Mouse (Mus musculus) hindbrain, embryonic 15.5 days (tissue): ENCODE measurements around the gene Fam171a1. TPM values are rescaled to one million over a fixed set of nuclear protein-coding genes. Genes with fewer than 3 reads are reported as not detected.
"Not testable (repeated sequence)": the region's sequence is repeated elsewhere in the genome, so short reads cannot be mapped to it uniquely, and the experiment has no call there.

Source experiments
- ATAC-seq: fragments of 200-750 bp; cut with Nextera tagmentation; 2 replicates; pipeline ENCODE4 v1.8.0; 2017; ENCODE audit warnings: low read depth, moderate number of reproducible peaks, moderate TSS enrichment; ENCODE audit not compliant: low FRiP score
- H3K27ac ChIP-seq: fragments of 300-500 bp; sonication (generic); replicated peaks from 2 replicates; pipeline ENCODE4 v1.5.1; 2015; ENCODE audit warnings: mild to moderate bottlenecking, inconsistent platforms
- H3K27me3 ChIP-seq: fragments of 300-500 bp; sonication (generic); 2 replicates; pipeline ENCODE4 v1.6.1; 2015; ENCODE audit warnings: control low read depth, inconsistent platforms
- H3K36me3 ChIP-seq: fragments of 300-500 bp; sonication (generic); 2 replicates; pipeline ENCODE4 v1.6.1; 2015; ENCODE audit warnings: control low read depth, inconsistent platforms
- H3K4me1 ChIP-seq: fragments of 300-500 bp; sonication (generic); replicated peaks from 2 replicates; pipeline ENCODE4 v1.6.1; 2015; ENCODE audit warnings: control low read depth, inconsistent platforms
- H3K4me2 ChIP-seq: fragments of 300-500 bp; sonication (generic); 2 replicates; pipeline ENCODE4 v1.6.1; 2015; ENCODE audit warnings: moderate library complexity, mild to moderate bottlenecking, inconsistent platforms
- H3K4me3 ChIP-seq: fragments of 300-500 bp; sonication (generic); 2 replicates; pipeline ENCODE4 v1.5.1; 2015; ENCODE audit warnings: mild to moderate bottlenecking, inconsistent platforms
- H3K9ac ChIP-seq: fragments of 300-500 bp; sonication (generic); 2 replicates; pipeline ENCODE4 v1.6.1; 2015; ENCODE audit warnings: inconsistent platforms
- H3K9me3 ChIP-seq: fragments of 300-500 bp; sonication (generic); 2 replicates; pipeline ENCODE4 v1.6.1; 2016; ENCODE audit warnings: control low read depth, inconsistent platforms
- WGBS: fragments of 180-500 bp; shearing (Covaris S2); methylation state at CpG from one replicate; pipeline ENCODE4 v1.1.7; 2015; 5-methylcytosine and 5-hydroxymethylcytosine counted together
- polyA plus RNA-seq: library from polyadenylated mRNA; unstranded; fragments of >200 nt; fragmentation: Nextera tagmentation; extraction: Ambion mirVana; gene quantifications from 2 replicates; pipeline ENCODE4 v1.2.1, GENCODE M21; 2015

Gene Fam171a1
- polyA plus RNA-seq, 1 experiment from 2014 or later, result 49.5 TPM

GRCm38 (mm10) chr2:3180550-3180949 lies 66.5 kb downstream of the Fam171a1 start:
- no peaks in the 10 kb centered on the region for H3K9me3 ChIP-seq
- H3K9ac ChIP-seq, result no peak overlapping the region
- H3K4me1 ChIP-seq, result peaks cover 7% of the 10 kb centered on the region; the same call in 1 of the 2 replicates
- ATAC-seq, result no peak
- no peak overlapping the region for H3K27ac ChIP-seq
- H3K36me3 ChIP-seq, result peaks cover 4% of the 10 kb centered on the region; the same call in 1 of the 2 replicates
- H3K27me3 ChIP-seq, result no peaks in the 10 kb centered on the region
- WGBS, result 71% methylated on average over 4 of the region's 4 CpGs
- no peak overlapping the region for H3K4me2 ChIP-seq
- H3K4me3 ChIP-seq, result no peak overlapping the region

- Histone ChIP-seq H3K9me3 (no peaks in the 10 kb centered on the region), H3K4me3 (no peak overlapping the region), H3K27me3 (no peaks in the 10 kb centered on the region), H3K9ac (no peak overlapping the region), H3K27ac (no peak overlapping the region), H3K36me3 (peaks cover 12% of the 10 kb centered on the region; the same call in 1 of the 2 replicates), H3K4me2 (no peak overlapping the region), H3K4me1 (no peaks in the 10 kb centered on the region)
- 72% methylated on average over 5 of the region's 5 CpGs for WGBS
- ATAC-seq, result no peak
Measured at GRCm38 (mm10) chr2:3183656-3184055, 69.6 kb downstream of the Fam171a1 start.

- ATAC-seq, result no peak
- Histone ChIP-seq H3K4me1 (no peaks in the 10 kb centered on the region), H3K4me3 (no peak overlapping the region), H3K27me3 (no peaks in the 10 kb centered on the region), H3K9me3 (no peaks in the 10 kb centered on the region), H3K9ac (no peak overlapping the region), H3K36me3 (0 out of 2 replicates have a peak, but pooled peaks cover 9% of the 10 kb centered on the region), H3K27ac (no peak overlapping the region), H3K4me2 (no peak overlapping the region)
- 85% methylated on average over 5 of the region's 5 CpGs for WGBS
Measured at GRCm38 (mm10) chr2:3185335-3185734, 71.3 kb downstream of the Fam171a1 start.

GRCm38 (mm10) chr2:3188745-3189475 lies 74.9 kb downstream of the Fam171a1 start:
- no peak overlapping the region for H3K4me3 ChIP-seq
- H3K27me3 ChIP-seq, result no peaks in the 10 kb centered on the region
- no peak overlapping the region for H3K4me2 ChIP-seq
- peaks cover 13% of the 10 kb centered on the region for H3K36me3 ChIP-seq
- no peak overlapping the region for H3K27ac ChIP-seq
- ATAC-seq, result no peak
- H3K9me3 ChIP-seq, result no peaks in the 10 kb centered on the region
- H3K9ac ChIP-seq, result no peak overlapping the region
- WGBS, result 87% methylated on average over 10 of the region's 10 CpGs
- no peaks in the 10 kb centered on the region for H3K4me1 ChIP-seq

- Histone ChIP-seq H3K9ac (no peak overlapping the region), H3K4me2 (no peak overlapping the region), H3K4me3 (no peak overlapping the region), H3K36me3 (peaks cover 13% of the 10 kb centered on the region), H3K4me1 (no peaks in the 10 kb centered on the region), H3K9me3 (no peaks in the 10 kb centered on the region), H3K27me3 (no peaks in the 10 kb centered on the region), H3K27ac (no peak overlapping the region)
- 83% methylated on average over 6 of the region's 6 CpGs for WGBS
- ATAC-seq, result no peak
Measured at GRCm38 (mm10) chr2:3191149-3191548, 77.1 kb downstream of the Fam171a1 start.

GRCm38 (mm10) chr2:3195511-3195910 lies 81.5 kb downstream of the Fam171a1 start:
- 37% methylated on average over 5 of the region's 5 CpGs for WGBS
- H3K27me3 ChIP-seq, result no peaks in the 10 kb centered on the region
- no peak overlapping the region for H3K4me2 ChIP-seq
- H3K4me1 ChIP-seq, result no peaks in the 10 kb centered on the region; the same call in 1 of the 2 replicates
- H3K4me3 ChIP-seq, result no peak overlapping the region
- H3K9ac ChIP-seq, result no peak overlapping the region
- H3K27ac ChIP-seq, result no peak overlapping the region
- H3K9me3 ChIP-seq, result no peaks in the 10 kb centered on the region
- H3K36me3 ChIP-seq, result peaks cover 16% of the 10 kb centered on the region
- ATAC-seq, result no peak

GRCm38 (mm10) chr2:3200422-3200821 lies 86.4 kb downstream of the Fam171a1 start:
- H3K36me3 ChIP-seq, result peaks cover 14% of the 10 kb centered on the region
- 89% methylated on average over 4 of the region's 4 CpGs for WGBS

GRCm38 (mm10) chr2:3206975-3207642 lies 93.1 kb downstream of the Fam171a1 start:
- Histone ChIP-seq H3K4me3 (no peak overlapping the region), H3K4me2 (no peak overlapping the region), H3K4me1 (no peaks in the 10 kb centered on the region), H3K9ac (no peak overlapping the region), H3K9me3 (no peaks in the 10 kb centered on the region), H3K27ac (no peak overlapping the region), H3K27me3 (no peaks in the 10 kb centered on the region), H3K36me3 (peaks cover 9% of the 10 kb centered on the region)
- ATAC-seq, result no peak
- WGBS, result 74% methylated on average over 9 of the region's 9 CpGs

More at GRCm38 (mm10) chr2:3200422-3200821, 86.4 kb downstream of the Fam171a1 start:
- H3K9me3 ChIP-seq, result no peaks in the 10 kb centered on the region
- H3K27me3 ChIP-seq, result no peaks in the 10 kb centered on the region
- H3K4me3 ChIP-seq, result no peak overlapping the region
- no peaks in the 10 kb centered on the region; the same call in 1 of the 2 replicates for H3K4me1 ChIP-seq
- no peak overlapping the region for H3K4me2 ChIP-seq
- no peak overlapping the region for H3K27ac ChIP-seq
- no peak overlapping the region for H3K9ac ChIP-seq
- no peak for ATAC-seq

- Histone ChIP-seq H3K27ac (no peak overlapping the region), H3K4me1 (no peaks in the 10 kb centered on the region), H3K4me3 (no peak overlapping the region), H3K4me2 (no peak overlapping the region), H3K9me3 (no peaks in the 10 kb centered on the region), H3K27me3 (no peaks in the 10 kb centered on the region), H3K9ac (no peak overlapping the region), H3K36me3 (0 out of 2 replicates have a peak, but pooled peaks cover 14% of the 10 kb centered on the region)
- WGBS, result 75% methylated on average over 3 of the region's 3 CpGs
- ATAC-seq, result no peak
Measured at GRCm38 (mm10) chr2:3215480-3215879, 101.5 kb downstream of the Fam171a1 start.

- Histone ChIP-seq H3K27me3 (no peaks in the 10 kb centered on the region), H3K4me1 (no peaks in the 10 kb centered on the region), H3K4me2 (no peak overlapping the region), H3K9ac (no peak overlapping the region), H3K36me3 (0 out of 2 replicates have a peak, but pooled peaks cover 15% of the 10 kb centered on the region), H3K9me3 (no peaks in the 10 kb centered on the region), H3K27ac (no peak overlapping the region), H3K4me3 (no peak overlapping the region)
- WGBS, result 87% methylated on average over 10 of the region's 10 CpGs
- ATAC-seq, result no peak
Measured at GRCm38 (mm10) chr2:3216617-3217016, 102.6 kb downstream of the Fam171a1 start.

- not testable (repeated sequence) for H3K27me3 ChIP-seq, H3K4me1 ChIP-seq, H3K4me2 ChIP-seq, H3K27ac ChIP-seq, H3K9ac ChIP-seq, H3K9me3 ChIP-seq, H3K4me3 ChIP-seq
- ATAC-seq, result peak; percentile 54; the same call in 1 of the 2 replicates
- WGBS, result 98% methylated on average over 3 of the region's 3 CpGs
- 0 out of 2 replicates have a peak, but pooled peaks cover 15% of the 10 kb centered on the region for H3K36me3 ChIP-seq
Measured at GRCm38 (mm10) chr2:3217577-3217976, 103.6 kb downstream of the Fam171a1 start.

- ATAC-seq, result no peak
- Histone ChIP-seq H3K4me1 (no peaks in the 10 kb centered on the region), H3K4me3 (no peak overlapping the region), H3K9me3 (no peaks in the 10 kb centered on the region), H3K36me3 (0 out of 2 replicates have a peak, but pooled peaks cover 15% of the 10 kb centered on the region), H3K27ac (no peak overlapping the region), H3K9ac (no peak overlapping the region), H3K4me2 (no peak overlapping the region), H3K27me3 (no peaks in the 10 kb centered on the region)
- 74% methylated on average over 6 of the region's 6 CpGs for WGBS
Measured at GRCm38 (mm10) chr2:3218225-3218624, 104.2 kb downstream of the Fam171a1 start.
